Mouse (Mus musculus): ENCODE measurements at regions not wholly inside any gene's neighbourhood (a gene's known extent, or its start where the extent isn't known, plus 50 kb on each side); places are given as distances from the start of the nearest gene placed in this dataset.

DNA sequence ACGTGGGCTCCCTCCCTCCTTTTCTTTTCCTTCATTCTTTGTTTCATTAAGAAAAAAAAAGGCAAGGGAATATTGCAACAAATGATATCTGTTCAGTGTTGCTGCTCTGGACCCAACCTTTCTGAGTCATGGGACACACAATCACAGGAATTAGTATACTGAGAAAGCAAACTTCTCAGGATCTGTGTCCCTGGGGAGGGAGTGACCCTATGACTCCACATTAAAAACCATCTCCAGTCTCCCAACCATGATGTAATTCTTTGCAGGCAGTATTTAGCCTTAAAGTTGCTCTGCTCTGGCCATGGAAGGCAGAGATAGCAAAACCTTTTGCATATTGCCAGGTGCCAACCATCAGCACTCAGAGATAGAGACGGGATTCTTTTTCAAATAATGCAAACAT lies 176.9 kb downstream of the Cd47 start:
- 75% methylated on average over 2 of the region's 2 CpGs for WGBS
- Histone ChIP-seq H3K4me2 (replicated peaks; ENCODE audit: low read depth, low read length) (no peak overlapping the region), H3K9ac (replicated peaks; ENCODE audit: low read depth, low read length) (no peak overlapping the region), H3K4me3 (ENCODE audit: low read depth, low read length) (no peak overlapping the region), H3K27ac (ENCODE audit: low read length) (no peak overlapping the region), H3K4me1 (ENCODE audit: control insufficient read depth, insufficient read depth, low read length) (no peaks in the 10 kb centered on the region), H3K36me3 (ENCODE audit: control insufficient read depth, insufficient read depth, low read length) (no peaks in the 10 kb centered on the region), H3K9me3 (ENCODE audit: control insufficient read depth, low read depth, low read length) (no peaks in the 10 kb centered on the region), H3K27me3 (ENCODE audit: control insufficient read depth, insufficient read depth, low read length) (no peaks in the 10 kb centered on the region)
- no peak for ATAC-seq (ENCODE audit: insufficient number of reproducible peaks, insufficient read depth, low FRiP score, low read depth)

DNA sequence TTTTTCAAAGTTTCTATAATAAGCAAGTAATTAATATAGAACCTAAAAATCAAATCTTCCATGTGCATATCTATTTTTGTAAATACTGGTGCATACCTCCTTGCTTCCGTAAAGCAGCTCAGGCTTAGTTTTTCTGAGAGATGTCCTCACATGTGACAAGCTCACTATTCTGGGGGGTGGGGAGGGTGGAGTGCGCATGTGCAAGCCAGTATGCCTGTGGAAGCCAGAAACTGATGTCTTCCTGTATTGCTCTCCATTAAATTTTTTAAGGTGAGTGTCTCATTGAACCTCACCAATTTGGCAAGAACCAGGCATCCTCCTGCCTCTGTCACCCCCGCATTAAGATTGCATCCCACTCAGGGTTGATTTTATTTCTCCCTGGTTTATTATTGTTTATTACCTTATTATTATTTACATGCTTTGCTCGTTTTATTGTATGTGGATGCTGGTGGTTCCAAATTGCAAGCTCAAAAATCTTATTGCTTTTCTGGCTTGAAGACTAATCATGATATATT lies 179.2 kb downstream of the Cd47 start:
- H3K27me3 ChIP-seq (ENCODE audit: control insufficient read depth, insufficient read depth, low read length): no peaks in the 10 kb centered on the region
- H3K4me3 ChIP-seq (ENCODE audit: low read depth, low read length): no peak overlapping the region
- 83% methylated on average over 4 of the region's 4 CpGs for WGBS
- no peaks in the 10 kb centered on the region for H3K4me1 ChIP-seq (ENCODE audit: control insufficient read depth, insufficient read depth, low read length)
- ATAC-seq (ENCODE audit: insufficient number of reproducible peaks, insufficient read depth, low FRiP score, low read depth): no peak
- H3K9me3 ChIP-seq (ENCODE audit: control insufficient read depth, low read depth, low read length): no peaks in the 10 kb centered on the region
- H3K4me2 ChIP-seq (replicated peaks; ENCODE audit: low read depth, low read length): no peak overlapping the region
- no peaks in the 10 kb centered on the region for H3K36me3 ChIP-seq (ENCODE audit: control insufficient read depth, insufficient read depth, low read length)
- H3K27ac ChIP-seq (ENCODE audit: low read length): no peak overlapping the region
- H3K9ac ChIP-seq (replicated peaks; ENCODE audit: low read depth, low read length): no peak overlapping the region

DNA sequence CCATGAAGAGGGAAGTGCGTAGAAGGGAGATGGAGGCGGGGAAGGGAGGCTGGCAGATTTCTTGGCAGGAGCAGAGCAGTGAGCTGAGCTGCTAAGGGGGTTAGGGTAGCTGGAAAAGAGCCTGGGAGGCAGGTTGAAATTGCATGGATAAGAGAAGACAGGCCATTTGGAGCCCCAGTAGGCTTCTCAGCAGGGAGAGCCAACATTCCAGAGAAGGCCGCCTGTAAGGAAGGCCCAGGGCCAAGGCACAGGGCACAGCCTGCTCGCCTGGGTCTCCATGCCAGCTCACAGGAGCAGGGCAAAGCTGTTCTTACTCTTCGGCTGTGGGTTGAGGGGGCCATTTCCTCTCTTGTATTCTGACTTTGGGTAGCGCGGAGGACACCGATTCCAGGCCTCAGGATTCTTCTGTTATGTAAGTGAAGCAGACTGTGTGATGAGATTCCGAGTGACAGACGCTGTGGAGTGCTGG lies 179.9 kb downstream of the Cd47 start:
- Histone ChIP-seq H3K27me3 (ENCODE audit: control insufficient read depth, insufficient read depth, low read length) (no peaks in the 10 kb centered on the region), H3K9ac (replicated peaks; ENCODE audit: low read depth, low read length) (no peak overlapping the region), H3K4me3 (ENCODE audit: low read depth, low read length) (no peak overlapping the region), H3K4me1 (ENCODE audit: control insufficient read depth, insufficient read depth, low read length) (no peaks in the 10 kb centered on the region), H3K36me3 (ENCODE audit: control insufficient read depth, insufficient read depth, low read length) (no peaks in the 10 kb centered on the region), H3K9me3 (ENCODE audit: control insufficient read depth, low read depth, low read length) (no peaks in the 10 kb centered on the region), H3K4me2 (replicated peaks; ENCODE audit: low read depth, low read length) (no peak overlapping the region), H3K27ac (ENCODE audit: low read length) (no peak overlapping the region)
- no peak for ATAC-seq (ENCODE audit: insufficient number of reproducible peaks, insufficient read depth, low FRiP score, low read depth)
- 75% methylated on average over 10 of the region's 10 CpGs for WGBS

DNA sequence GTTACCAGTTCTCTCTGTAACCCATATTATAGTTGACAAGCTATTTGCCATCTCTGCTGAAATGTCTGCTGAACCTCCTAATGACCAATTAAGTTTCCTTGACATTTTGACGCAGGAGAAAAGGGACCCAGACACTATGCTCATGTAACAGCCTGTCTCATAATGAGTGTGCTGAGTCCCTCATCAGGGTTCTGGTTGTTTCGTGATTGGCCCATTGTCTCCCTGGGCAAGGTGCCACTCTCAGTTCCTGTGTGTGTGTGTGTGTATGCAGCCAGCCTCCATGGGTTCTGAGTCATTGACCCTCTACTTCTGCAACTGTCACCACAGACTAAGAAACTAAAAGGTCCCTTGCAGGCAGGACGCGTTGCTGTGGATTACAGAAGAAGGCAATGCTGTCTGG lies 181.8 kb downstream of the Cd47 start:
- Histone ChIP-seq H3K27ac (ENCODE audit: low read length) (no peak overlapping the region), H3K36me3 (ENCODE audit: control insufficient read depth, insufficient read depth, low read length) (no peaks in the 10 kb centered on the region), H3K9me3 (ENCODE audit: control insufficient read depth, low read depth, low read length) (no peaks in the 10 kb centered on the region), H3K9ac (replicated peaks; ENCODE audit: low read depth, low read length) (no peak overlapping the region), H3K27me3 (ENCODE audit: control insufficient read depth, insufficient read depth, low read length) (no peaks in the 10 kb centered on the region), H3K4me1 (ENCODE audit: control insufficient read depth, insufficient read depth, low read length) (no peaks in the 10 kb centered on the region), H3K4me2 (replicated peaks; ENCODE audit: low read depth, low read length) (no peak overlapping the region), H3K4me3 (ENCODE audit: low read depth, low read length) (no peak overlapping the region)
- no peak for ATAC-seq (ENCODE audit: insufficient number of reproducible peaks, insufficient read depth, low FRiP score, low read depth)
- WGBS: 78% methylated on average over 4 of the region's 4 CpGs

DNA sequence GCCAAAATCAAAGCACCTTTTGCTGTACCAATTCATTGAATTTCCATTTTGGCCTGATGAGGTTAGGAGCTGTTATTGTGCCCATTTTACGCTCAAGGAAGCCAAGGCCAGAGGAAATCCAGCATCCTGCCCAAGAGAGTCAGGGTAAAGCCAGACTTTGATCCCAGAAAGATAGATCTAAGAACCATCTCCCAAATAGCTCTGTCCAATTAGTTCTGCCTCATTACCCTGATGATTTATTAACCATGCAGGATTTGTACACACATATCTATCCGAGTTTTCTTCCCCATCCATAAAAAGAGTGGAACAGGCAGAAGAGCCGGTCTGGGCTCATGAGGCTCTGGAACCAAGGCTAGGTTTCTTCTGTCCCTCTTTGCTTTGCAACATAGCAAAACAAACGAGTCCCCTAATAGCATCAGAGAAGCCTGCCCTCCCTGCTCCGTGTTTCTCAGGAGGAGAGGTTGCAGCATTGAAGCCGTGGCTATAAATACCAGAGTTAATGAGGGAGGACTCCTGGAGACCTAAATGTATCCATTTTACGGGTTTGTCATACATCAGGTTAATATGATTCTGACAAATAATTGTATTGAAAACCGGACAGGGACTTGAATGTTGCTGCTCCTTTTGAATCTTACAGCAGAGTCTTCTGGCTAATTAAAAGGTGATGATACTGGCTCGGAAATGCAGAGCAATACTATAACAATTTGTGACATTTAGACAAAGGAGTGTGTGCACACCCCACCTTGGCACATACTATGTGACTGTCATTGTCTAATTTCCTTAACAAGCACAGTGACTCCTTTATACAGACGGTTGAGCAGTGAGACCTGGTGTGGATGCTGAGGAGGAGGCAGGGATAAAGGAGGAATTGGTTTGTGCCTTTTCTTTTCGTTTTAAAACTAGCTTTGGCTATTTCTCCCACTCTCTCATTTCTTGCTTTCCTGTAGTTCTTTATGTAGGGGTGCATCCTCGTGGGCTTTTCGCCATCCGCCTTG lies 185.0 kb downstream of the Cd47 start:
- Histone ChIP-seq H3K4me2 (replicated peaks; ENCODE audit: low read depth, low read length) (no peak overlapping the region), H3K27me3 (ENCODE audit: control insufficient read depth, insufficient read depth, low read length) (no peaks in the 10 kb centered on the region), H3K4me1 (ENCODE audit: control insufficient read depth, insufficient read depth, low read length) (no peaks in the 10 kb centered on the region), H3K36me3 (ENCODE audit: control insufficient read depth, insufficient read depth, low read length) (no peaks in the 10 kb centered on the region), H3K4me3 (ENCODE audit: low read depth, low read length) (no peak overlapping the region), H3K9ac (replicated peaks; ENCODE audit: low read depth, low read length) (no peak overlapping the region), H3K27ac (ENCODE audit: low read length) (no peak overlapping the region), H3K9me3 (ENCODE audit: control insufficient read depth, low read depth, low read length) (no peaks in the 10 kb centered on the region)
- no peak for ATAC-seq (ENCODE audit: insufficient number of reproducible peaks, insufficient read depth, low FRiP score, low read depth)
- WGBS: 57% methylated on average over 14 of the region's 14 CpGs

DNA sequence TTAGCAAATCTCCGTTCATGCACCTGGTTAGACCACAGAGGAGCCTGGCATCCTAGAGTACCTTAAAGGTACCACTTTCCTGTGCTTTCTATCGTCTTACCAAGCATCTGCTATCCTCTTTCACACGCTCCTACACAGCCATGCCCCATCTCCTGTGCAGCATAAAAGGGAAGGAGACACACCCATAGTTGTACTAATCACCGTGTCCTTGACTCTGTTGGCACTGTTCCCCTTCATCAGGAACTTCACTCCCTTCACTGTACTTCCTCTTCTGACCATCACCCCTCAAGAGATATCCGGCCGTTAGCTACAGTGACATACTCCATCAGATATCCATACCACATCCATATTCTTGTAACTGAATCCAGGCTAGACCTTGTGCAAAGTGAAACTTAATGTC lies 186.6 kb downstream of the Cd47 start:
- no peak overlapping the region for H3K27ac ChIP-seq (ENCODE audit: low read length)

DNA sequence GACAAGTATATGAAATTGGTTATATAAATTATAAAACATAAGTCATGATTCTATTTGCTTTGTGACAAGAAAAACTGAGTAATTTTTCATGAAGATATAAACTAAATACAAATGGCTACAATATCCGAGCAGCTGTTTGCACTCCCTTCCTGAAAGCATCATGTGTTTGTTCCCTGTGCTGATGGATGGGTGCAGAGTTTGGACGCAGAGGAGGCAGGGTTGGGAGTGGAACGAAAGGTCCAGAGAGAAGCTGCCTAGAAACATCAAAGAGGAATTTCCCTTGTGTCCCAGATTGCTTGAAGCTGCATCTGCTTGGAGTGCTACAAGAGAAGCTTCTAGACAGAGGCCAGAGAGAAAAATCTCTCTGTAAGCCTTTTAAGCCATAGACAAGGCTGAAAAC lies 195.5 kb downstream of the Cd47 start:
- ATAC-seq (ENCODE audit: insufficient number of reproducible peaks, insufficient read depth, low FRiP score, low read depth): no peak
- no peaks in the 10 kb centered on the region for H3K4me1 ChIP-seq (ENCODE audit: control insufficient read depth, insufficient read depth, low read length)
- 27% methylated on average over 3 of the region's 3 CpGs for WGBS
- no peaks in the 10 kb centered on the region for H3K36me3 ChIP-seq (ENCODE audit: control insufficient read depth, insufficient read depth, low read length)
- no peak overlapping the region for H3K27ac ChIP-seq (ENCODE audit: low read length)
- H3K4me3 ChIP-seq (ENCODE audit: low read depth, low read length): no peak overlapping the region
- H3K9me3 ChIP-seq (ENCODE audit: control insufficient read depth, low read depth, low read length): no peaks in the 10 kb centered on the region
- no peak overlapping the region for H3K9ac ChIP-seq (replicated peaks; ENCODE audit: low read depth, low read length)
- no peaks in the 10 kb centered on the region for H3K27me3 ChIP-seq (ENCODE audit: control insufficient read depth, insufficient read depth, low read length)
- no peak overlapping the region for H3K4me2 ChIP-seq (replicated peaks; ENCODE audit: low read depth, low read length)

More for the DNA sequence above, 186.6 kb downstream of the Cd47 start:
- Histone ChIP-seq H3K4me3 (ENCODE audit: low read depth, low read length) (no peak overlapping the region), H3K36me3 (ENCODE audit: control insufficient read depth, insufficient read depth, low read length) (no peaks in the 10 kb centered on the region), H3K27me3 (ENCODE audit: control insufficient read depth, insufficient read depth, low read length) (no peaks in the 10 kb centered on the region), H3K9ac (replicated peaks; ENCODE audit: low read depth, low read length) (no peak overlapping the region), H3K4me2 (replicated peaks; ENCODE audit: low read depth, low read length) (no peak overlapping the region), H3K9me3 (ENCODE audit: control insufficient read depth, low read depth, low read length) (no peaks in the 10 kb centered on the region), H3K4me1 (ENCODE audit: control insufficient read depth, insufficient read depth, low read length) (no peaks in the 10 kb centered on the region)
- no peak for ATAC-seq (ENCODE audit: insufficient number of reproducible peaks, insufficient read depth, low FRiP score, low read depth)
- 74% methylated on average over 6 of the region's 6 CpGs for WGBS

DNA sequence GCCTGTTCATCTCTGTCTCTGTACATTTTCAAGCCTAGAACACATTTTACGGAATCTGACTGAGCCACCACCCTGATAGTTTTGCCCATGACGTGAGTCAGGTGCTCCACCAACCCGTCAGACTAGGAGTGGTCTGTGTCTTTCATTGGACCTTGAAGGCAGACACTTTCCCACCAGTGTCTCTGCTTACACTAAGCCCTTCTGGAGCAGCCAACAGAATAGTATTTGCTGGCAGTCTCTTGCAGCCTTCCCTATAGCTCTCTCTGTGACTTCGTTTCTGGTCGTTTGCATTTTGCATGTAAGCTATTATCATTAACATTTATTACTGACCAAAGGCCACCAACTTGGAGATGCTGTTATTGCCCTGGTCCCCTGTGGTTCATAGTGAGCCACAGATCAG lies 196.3 kb downstream of the Cd47 start:
- Histone ChIP-seq H3K4me1 (ENCODE audit: control insufficient read depth, insufficient read depth, low read length) (no peaks in the 10 kb centered on the region), H3K4me2 (replicated peaks; ENCODE audit: low read depth, low read length) (no peak overlapping the region), H3K36me3 (ENCODE audit: control insufficient read depth, insufficient read depth, low read length) (no peaks in the 10 kb centered on the region), H3K9ac (replicated peaks; ENCODE audit: low read depth, low read length) (no peak overlapping the region), H3K27ac (ENCODE audit: low read length) (no peak overlapping the region), H3K9me3 (ENCODE audit: control insufficient read depth, low read depth, low read length) (no peaks in the 10 kb centered on the region), H3K27me3 (ENCODE audit: control insufficient read depth, insufficient read depth, low read length) (no peaks in the 10 kb centered on the region), H3K4me3 (ENCODE audit: low read depth, low read length) (no peak overlapping the region)
- WGBS: 78% methylated on average over 5 of the region's 5 CpGs
- no peak for ATAC-seq (ENCODE audit: insufficient number of reproducible peaks, insufficient read depth, low FRiP score, low read depth)

Data from stomach, embryonic 14.5 days (tissue).